In the genomic region with DNA sequence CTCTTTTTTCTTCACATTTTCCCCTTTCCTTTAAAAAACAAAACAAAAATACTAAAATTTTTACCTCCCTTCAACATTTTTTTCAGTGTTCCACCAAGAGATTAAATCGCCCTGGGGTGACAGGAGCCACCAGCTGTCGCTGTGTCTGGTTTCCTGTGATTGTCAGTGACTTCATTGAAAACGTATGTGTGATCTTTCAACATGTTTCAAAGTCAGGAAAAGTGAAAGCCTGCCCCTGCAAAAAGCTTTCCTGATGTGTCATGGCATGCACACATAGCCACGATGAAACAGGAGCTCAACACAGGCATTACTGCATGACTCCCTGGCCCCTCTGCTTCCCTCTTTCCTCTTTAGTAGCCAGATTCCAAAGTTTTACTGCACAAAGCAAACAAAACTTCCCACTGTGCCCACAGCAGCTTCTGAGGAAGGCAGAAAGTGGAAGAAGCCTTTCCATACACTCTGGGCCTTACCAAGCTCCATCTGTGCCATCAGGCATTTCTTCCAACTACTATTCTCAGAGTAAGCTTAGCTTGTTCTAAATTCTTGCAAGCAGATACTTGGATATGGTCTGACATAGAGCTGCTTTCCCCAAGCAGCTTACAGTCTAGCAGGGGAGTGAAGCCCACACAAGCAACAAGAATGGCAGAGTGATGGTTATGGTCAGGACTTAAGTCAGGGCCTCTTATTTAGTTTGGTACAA, we compare ENCODE assay signal across 12 mouse cellular contexts.
DNase-seq lines count a peak whose midpoint lies in the region; ATAC-seq lines count a peak whose summit lies in the region.
"Had no signal": no experiment of that assay in that cellular context is flagged by ENCODE, and none has a peak within 500 bp of the region (broad histone marks: within the 10 kb centered on the region; RNA-seq: fewer than 3 reads in every experiment).

No protein-coding gene starts in this region.

- H3K9ac ChIP-seq in heart, embryonic 11.5 days (ENCODE audit: low read depth, low read length) = no peak overlapping the region
- H3K9ac ChIP-seq: midbrain, embryonic 13.5 days had no signal

- H3K27me3 ChIP-seq in heart, embryonic 11.5 days (ENCODE audit: control insufficient read depth, insufficient read depth, low read length) = no peaks in the 10 kb centered on the region
- H3K27me3 ChIP-seq: midbrain, embryonic 13.5 days had no signal

- H3K4me3 ChIP-seq in heart, embryonic 11.5 days (ENCODE audit: low read depth, low read length) = no peak overlapping the region
- H3K4me3 ChIP-seq: midbrain, embryonic 13.5 days had no signal

- H3K4me1 ChIP-seq in heart, embryonic 11.5 days (ENCODE audit: control insufficient read depth, insufficient read depth, low read length) = 0 out of 2 replicates have a peak, but pooled peaks cover 3% of the 10 kb centered on the region

- no peak overlapping the region for H3K27ac ChIP-seq in heart, embryonic 11.5 days (ENCODE audit: low read depth, low read length)
- H3K27ac ChIP-seq: midbrain, embryonic 13.5 days had no signal

- no peak overlapping the region for H3K4me2 ChIP-seq in heart, embryonic 11.5 days
- H3K4me2 ChIP-seq: midbrain, embryonic 13.5 days had no signal

- H3K36me3 ChIP-seq in heart, embryonic 11.5 days (ENCODE audit: control insufficient read depth, insufficient read depth, low read length) = no peaks in the 10 kb centered on the region
- H3K36me3 ChIP-seq: midbrain, embryonic 13.5 days had no signal

- H3K9me3 ChIP-seq in heart, embryonic 11.5 days (replicated peaks; ENCODE audit: control insufficient read depth, low read length) = no peaks in the 10 kb centered on the region
- H3K9me3 ChIP-seq: midbrain, embryonic 13.5 days had no signal

- peak; percentile 8 to 36 for DNase-seq in heart, adult 9 months (ENCODE audit: low spot score in 2 of 2)
- DNase-seq in 3T3-L1 (ENCODE audit: low read depth, low spot score) = peak; percentile 81
- DNase-seq in embryo, embryonic 10.5 days (ENCODE audit: low spot score) = peak; percentile 45
- peak; percentile 48 to 54 for DNase-seq in heart, postnatal 10 days
- no peak for DNase-seq in T-cell, adult 2 months (ENCODE audit: low spot score)
- no peak for DNase-seq in cerebellum, postnatal 4 days (ENCODE audit: low spot score in 2 of 2)
- DNase-seq: adrenal gland, postnatal 14 days; cerebellum, postnatal 10 days; kidney, postnatal 4 days had no signal

- intact Hi-C loops in heart, postnatal 10 days (cut with DNase I) = no loop called here

- WGBS in heart, embryonic 11.5 days (ENCODE audit: insufficient replicate concordance) = 35% methylated on average over 4 of the region's 4 CpGs

- ATAC-seq in heart, embryonic 11.5 days (replicated peaks; ENCODE audit: insufficient number of reproducible peaks, low FRiP score, low TSS enrichment) = no peak
- no peak for ATAC-seq in CD4-positive, CD25-positive, alpha-beta regulatory T cell, adult 4 months

Comparison
In these comparisons a context has a peak if more than half of its experiments do, and no peak if none do; other contexts are left out.
1. DNase-seq: peak in heart, adult 9 months (2 of 2), 3T3-L1 (single experiment), embryo, embryonic 10.5 days (single experiment) and heart, postnatal 10 days (2 of 2); none in T-cell, adult 2 months (single experiment) and cerebellum, postnatal 4 days (0 of 2).